ENCODE assay signal across 8 mouse cellular contexts in the genomic region with DNA sequence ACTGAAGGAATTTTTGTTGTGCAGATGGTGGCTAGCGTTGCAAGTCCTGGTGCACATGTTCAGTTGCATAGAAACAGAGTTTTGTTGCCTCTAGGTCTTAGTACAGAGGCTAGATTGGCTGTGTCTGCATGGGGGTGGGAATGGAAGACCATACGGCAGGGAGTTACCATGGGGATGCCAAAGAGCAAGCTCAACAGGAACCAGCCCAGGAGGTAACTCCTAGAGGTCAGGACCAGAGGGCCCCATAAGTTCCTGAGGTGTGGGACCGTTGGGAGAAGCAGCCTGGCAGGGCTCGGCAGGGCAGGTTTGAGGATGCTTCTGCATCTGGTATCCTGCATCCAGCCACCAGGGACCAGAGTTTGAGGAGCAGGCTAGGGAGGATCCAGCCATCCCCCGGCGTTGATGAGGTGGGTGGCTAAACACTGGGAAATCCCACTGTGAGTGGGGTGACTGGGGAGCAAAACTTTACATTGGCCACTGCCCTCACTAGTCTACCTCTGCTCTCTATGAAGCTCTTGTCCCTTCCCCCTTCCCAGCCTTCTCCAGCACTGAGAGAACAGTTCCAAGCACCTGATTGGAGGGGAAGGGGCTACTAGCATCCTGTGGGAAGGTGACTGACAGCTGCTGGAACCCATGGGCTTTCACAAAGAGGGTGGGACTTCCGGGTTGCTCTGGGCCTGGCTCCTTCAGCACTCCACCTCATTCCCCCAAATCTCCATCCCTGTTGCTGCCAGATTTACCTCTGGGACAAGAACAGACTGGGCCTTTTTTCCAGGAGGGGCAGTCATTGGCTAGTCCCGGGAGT. TPM values are rescaled to one million over a fixed set of nuclear protein-coding genes. Genes with fewer than 3 reads are reported as not detected.
DNase-seq lines count a peak whose midpoint lies in the region; ATAC-seq lines count a peak whose summit lies in the region.

No protein-coding gene starts in this region.

- H3K27ac ChIP-seq in forebrain, embryonic 10.5 days: peak overlapping the region; percentile 91
- H3K27ac ChIP-seq in intestine, embryonic 15.5 days: no peak overlapping the region
- H3K27ac ChIP-seq in liver, embryonic 12.5 days: peak overlapping the region; percentile 27; the same call in 1 of the 2 replicates

- H3K36me3 ChIP-seq in forebrain, embryonic 10.5 days (replicated peaks): peaks cover 41% of the 10 kb centered on the region
- peaks cover 15% of the 10 kb centered on the region for H3K36me3 ChIP-seq in intestine, embryonic 15.5 days
- H3K36me3 ChIP-seq in liver, embryonic 12.5 days: peaks cover 41% of the 10 kb centered on the region

- WGBS in forebrain, embryonic 10.5 days: 7% methylated on average over 8 of the region's 8 CpGs
- 9% methylated on average over 8 of the region's 8 CpGs for WGBS in intestine, embryonic 15.5 days
- WGBS in liver, embryonic 12.5 days (ENCODE audit: insufficient replicate concordance): 28% methylated on average over 8 of the region's 8 CpGs

- H3K9me3 ChIP-seq in forebrain, embryonic 10.5 days: no peaks in the 10 kb centered on the region
- H3K9me3 ChIP-seq in intestine, embryonic 15.5 days: no peaks in the 10 kb centered on the region
- no peaks in the 10 kb centered on the region for H3K9me3 ChIP-seq in liver, embryonic 12.5 days (replicated peaks)

- ATAC-seq in cerebellum, adult (ENCODE audit: insufficient number of reproducible peaks, low FRiP score, low TSS enrichment): no peak
- no peak for ATAC-seq in intestine, embryonic 15.5 days
- ATAC-seq in liver, embryonic 12.5 days: no peak
- no peak for ATAC-seq in megakaryocyte progenitor cell, adult 5-6 weeks (replicated peaks; ENCODE audit: poor library complexity)

- H3K4me2 ChIP-seq in intestine, embryonic 15.5 days (replicated peaks): peak overlapping the region; percentile 95
- peak overlapping the region; percentile 94 for H3K4me2 ChIP-seq in liver, embryonic 12.5 days

- no peaks in the 10 kb centered on the region for H3K27me3 ChIP-seq in forebrain, embryonic 10.5 days (ENCODE audit: poor library complexity, severe bottlenecking)
- H3K27me3 ChIP-seq in intestine, embryonic 15.5 days (replicated peaks): no peaks in the 10 kb centered on the region
- H3K27me3 ChIP-seq in liver, embryonic 12.5 days (replicated peaks): no peaks in the 10 kb centered on the region

- peak overlapping the region; percentile 94 for H3K4me3 ChIP-seq in forebrain, embryonic 10.5 days
- peak overlapping the region; percentile 83 for H3K4me3 ChIP-seq in intestine, embryonic 15.5 days (replicated peaks)
- H3K4me3 ChIP-seq in liver, embryonic 12.5 days: peak overlapping the region; percentile 88

- peaks cover 31% of the 10 kb centered on the region for H3K4me1 ChIP-seq in forebrain, embryonic 10.5 days
- H3K4me1 ChIP-seq in intestine, embryonic 15.5 days (replicated peaks): peaks cover 17% of the 10 kb centered on the region
- peaks cover 29% of the 10 kb centered on the region for H3K4me1 ChIP-seq in liver, embryonic 12.5 days

- H3K9ac ChIP-seq in intestine, embryonic 15.5 days: peak overlapping the region; percentile 80
- peak overlapping the region; percentile 94 for H3K9ac ChIP-seq in liver, embryonic 12.5 days

- DNase-seq in cerebellum, adult 11-12 months: peak; percentile 56
- DNase-seq in MEL-GATA-1-ER (ENCODE audit: extremely low read depth, low read depth): peak; percentile 43
- peak; percentile 82 for DNase-seq in forebrain, embryonic 10.5 days (ENCODE audit: extremely low spot score, low spot score)
- peak; percentile 88 for DNase-seq in retina, embryonic 14.5 days (ENCODE audit: low spot score)

RNA-seq across cellular contexts. Expression of gene Hdgfl2, which starts 1.5 kb away (rescaled TPM):
- 188 and 200 TPM in 2 replicates for polyA plus RNA-seq in forebrain, embryonic 10.5 days (2016; fragmentation: Nextera tagmentation; extraction: Ambion mirVana)
- polyA plus RNA-seq in intestine, embryonic 15.5 days (2015; fragmentation: Nextera tagmentation; extraction: Ambion mirVana): 85.7 and 86.9 TPM in 2 replicates
- polyA plus RNA-seq in liver, embryonic 12.5 days (2016; fragmentation: Nextera tagmentation; extraction: Ambion mirVana): 86.7 and 89.4 TPM in 2 replicates
- 20.7 and 25.4 TPM in 2 replicates for total RNA-seq in megakaryocyte progenitor cell, adult 5-6 weeks (2015)
- 80.0 and 87.8 TPM in 2 replicates for total RNA-seq in megakaryocyte progenitor cell, adult 5-6 weeks (2017)

RNA-seq across cellular contexts. Expression of gene Ubxn6, which starts 6.2 kb away (rescaled TPM):
- 30.2 and 32.4 TPM in 2 replicates for polyA plus RNA-seq in forebrain, embryonic 10.5 days (2016; fragmentation: Nextera tagmentation; extraction: Ambion mirVana)
- 29.9 and 35.1 TPM in 2 replicates for polyA plus RNA-seq in intestine, embryonic 15.5 days (2015; fragmentation: Nextera tagmentation; extraction: Ambion mirVana)
- 15.8 and 17.9 TPM in 2 replicates for polyA plus RNA-seq in liver, embryonic 12.5 days (2016; fragmentation: Nextera tagmentation; extraction: Ambion mirVana)
- total RNA-seq in megakaryocyte progenitor cell, adult 5-6 weeks (2015): 13.6 and 13.7 TPM in 2 replicates
- 17.4 and 19.9 TPM in 2 replicates for total RNA-seq in megakaryocyte progenitor cell, adult 5-6 weeks (2017)

RNA-seq across cellular contexts. Expression of gene Plin4, which starts 28.6 kb away (rescaled TPM):
- 0.05 and 0.09 TPM in 2 replicates for polyA plus RNA-seq in forebrain, embryonic 10.5 days (2016; fragmentation: Nextera tagmentation; extraction: Ambion mirVana)
- polyA plus RNA-seq in intestine, embryonic 15.5 days (2015; fragmentation: Nextera tagmentation; extraction: Ambion mirVana): 0.03 and 0.14 TPM in 2 replicates
- polyA plus RNA-seq in liver, embryonic 12.5 days (2016; fragmentation: Nextera tagmentation; extraction: Ambion mirVana): 0.05 and 0.06 TPM in 2 replicates
- not detected in 2 replicates for total RNA-seq in megakaryocyte progenitor cell, adult 5-6 weeks (2015)
- not detected in 2 replicates for total RNA-seq in megakaryocyte progenitor cell, adult 5-6 weeks (2017)

RNA-seq across cellular contexts. Expression of gene Plin5, which starts 36.4 kb away (rescaled TPM):
- 0.25 and 0.33 TPM in 2 replicates for polyA plus RNA-seq in forebrain, embryonic 10.5 days (2016; fragmentation: Nextera tagmentation; extraction: Ambion mirVana)
- polyA plus RNA-seq in intestine, embryonic 15.5 days (2015; fragmentation: Nextera tagmentation; extraction: Ambion mirVana): 0.52 and 0.85 TPM in 2 replicates
- 0.25 and 0.38 TPM in 2 replicates for polyA plus RNA-seq in liver, embryonic 12.5 days (2016; fragmentation: Nextera tagmentation; extraction: Ambion mirVana)
- total RNA-seq in megakaryocyte progenitor cell, adult 5-6 weeks (2015): 0.17 TPM in 1 of 2 replicates, not detected in the other
- total RNA-seq in megakaryocyte progenitor cell, adult 5-6 weeks (2017): 0.14 TPM in 1 of 2 replicates, not detected in the other

RNA-seq across cellular contexts. Expression of gene Chaf1a, which starts 40.7 kb away (rescaled TPM):
- polyA plus RNA-seq in forebrain, embryonic 10.5 days (2016; fragmentation: Nextera tagmentation; extraction: Ambion mirVana): 53.9 and 54.7 TPM in 2 replicates
- 21.4 and 22.4 TPM in 2 replicates for polyA plus RNA-seq in intestine, embryonic 15.5 days (2015; fragmentation: Nextera tagmentation; extraction: Ambion mirVana)
- 34.3 and 37.6 TPM in 2 replicates for polyA plus RNA-seq in liver, embryonic 12.5 days (2016; fragmentation: Nextera tagmentation; extraction: Ambion mirVana)
- 15.5 and 16.7 TPM in 2 replicates for total RNA-seq in megakaryocyte progenitor cell, adult 5-6 weeks (2015)
- 32.3 and 33.9 TPM in 2 replicates for total RNA-seq in megakaryocyte progenitor cell, adult 5-6 weeks (2017)
